Mouse (Mus musculus): ENCODE results near the gene Myo1e. TPM values are rescaled to one million over a fixed set of nuclear protein-coding genes. Genes with fewer than 3 reads are reported as not detected.
A peak's percentile ranks its signal among the peaks of the same experiment; 100 is the strongest.

Myo1e gene
- polyA plus RNA-seq, 2 experiments = 1.1 to 1.8 TPM

DNA sequence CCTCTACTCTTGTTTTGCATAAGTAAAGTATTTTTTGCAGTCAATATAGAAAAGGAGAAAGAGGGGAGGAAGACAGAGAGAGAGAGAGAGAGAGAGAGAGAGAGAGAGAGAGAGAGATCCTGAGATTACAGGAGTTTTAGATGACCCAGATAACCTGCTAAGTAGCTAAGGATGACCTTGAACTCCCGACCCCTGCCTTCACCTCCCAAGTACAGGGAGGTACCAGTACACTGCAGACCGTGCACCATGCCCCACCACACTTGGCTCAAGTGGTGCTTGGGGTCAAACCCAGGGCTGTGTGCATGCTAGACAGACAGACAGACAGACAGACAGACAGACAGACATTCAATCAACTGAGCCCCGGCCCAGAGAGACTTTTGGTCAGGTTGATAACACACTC lies 69.9 kb downstream of the Myo1e start:
- Histone ChIP-seq H3K27ac (peak overlapping the region; percentile 13), H3K4me3 (ENCODE audit: insufficient read depth in 1 of 2, low read depth in 2 of 2, low read length in 2 of 2) (no peak overlapping the region), H3K36me3 (replicated peaks; ENCODE audit: control insufficient read depth, insufficient read depth, low read depth) (no peaks in the 10 kb centered on the region), H3K9me3 (ENCODE audit: control insufficient read depth, low read length) (no peaks in the 10 kb centered on the region), H3K4me2 (ENCODE audit: low read depth) (peak overlapping the region; percentile 23), H3K4me1 (replicated peaks; ENCODE audit: control insufficient read depth in 2 of 2, insufficient read depth in 2 of 2, low read length in 1 of 2) (peaks cover 0 to 9% of the 10 kb centered on the region in 2 experiments; a peak in 1 of 4 replicates), H3K9ac (replicated peaks) (no peak overlapping the region), H3K27me3 (ENCODE audit: control insufficient read depth, insufficient read depth, low read length) (no peaks in the 10 kb centered on the region)
- 31% methylated on average over 3 of the region's 3 CpGs for WGBS (ENCODE audit: insufficient replicate concordance)
- TF ChIP-seq CTCF (IDR thresholded peaks at IDR 0.05; ENCODE audit: low read depth) = no peak
- no peak for TF ChIP-seq EP300 (IDR thresholded peaks at IDR 0.05; ENCODE audit: low read depth)
- ATAC-seq (ENCODE audit: insufficient read depth) (no peak), DNase-seq (ENCODE audit: low read depth in 3 of 3, low spot score in 3 of 3) (no peak)

DNA sequence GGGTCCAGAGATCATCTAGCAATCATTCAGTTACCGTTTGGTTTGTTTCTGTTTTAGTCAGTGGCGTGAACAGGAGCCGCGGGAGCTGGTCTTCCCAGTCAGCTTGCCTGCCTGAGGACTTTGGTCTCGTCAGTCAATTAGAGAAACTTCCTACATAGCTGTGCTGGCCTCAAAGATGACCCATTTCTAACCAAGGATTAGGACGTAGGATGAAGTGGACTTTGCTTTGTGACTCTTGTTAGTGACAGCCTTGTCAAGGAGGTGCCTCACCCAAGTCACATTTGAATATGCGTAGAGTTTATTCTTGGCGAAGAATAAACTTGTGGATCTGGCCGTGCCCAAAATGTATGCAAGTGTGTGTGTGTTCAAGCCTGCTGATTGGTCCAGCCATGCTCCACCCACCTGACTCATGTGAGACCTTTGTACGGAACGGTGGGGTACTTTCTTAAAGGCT lies 70.4 kb downstream of the Myo1e start:
- TF ChIP-seq CTCF (IDR thresholded peaks at IDR 0.05; ENCODE audit: low read depth) = no peak
- TF ChIP-seq EP300 (IDR thresholded peaks at IDR 0.05; ENCODE audit: low read depth) = no peak
- Histone ChIP-seq H3K27me3 (ENCODE audit: control insufficient read depth, insufficient read depth, low read length) (no peaks in the 10 kb centered on the region), H3K36me3 (replicated peaks; ENCODE audit: control insufficient read depth, insufficient read depth, low read depth) (no peaks in the 10 kb centered on the region), H3K4me2 (ENCODE audit: low read depth) (peak overlapping the region; percentile 23), H3K9ac (replicated peaks) (no peak overlapping the region), H3K27ac (peak overlapping the region; percentile 13; the same call in 1 of the 2 replicates), H3K4me1 (replicated peaks; ENCODE audit: control insufficient read depth in 2 of 2, insufficient read depth in 2 of 2, low read length in 1 of 2) (peaks cover 0 to 9% of the 10 kb centered on the region in 2 experiments; a peak in 1 of 4 replicates), H3K4me3 (ENCODE audit: insufficient read depth in 1 of 2, low read depth in 2 of 2, low read length in 2 of 2) (no peak overlapping the region), H3K9me3 (ENCODE audit: control insufficient read depth, low read length) (no peaks in the 10 kb centered on the region)
- 54% methylated on average over 11 of the region's 11 CpGs for WGBS (ENCODE audit: insufficient replicate concordance)
- DNase-seq (ENCODE audit: low read depth in 3 of 3, low spot score in 3 of 3) (no peak), ATAC-seq (ENCODE audit: insufficient read depth) (no peak)

GRCm38 (mm10) chr9:70281407-70281806 lies 74.3 kb downstream of the Myo1e start:
- ATAC-seq (ENCODE audit: insufficient read depth) = no peak
- Histone ChIP-seq H3K4me1 (replicated peaks; ENCODE audit: control insufficient read depth in 2 of 2, insufficient read depth in 2 of 2, low read length in 1 of 2) (peaks cover 0 to 9% of the 10 kb centered on the region in 2 experiments; a peak in 1 of 4 replicates), H3K36me3 (replicated peaks; ENCODE audit: control insufficient read depth, insufficient read depth, low read depth) (no peaks in the 10 kb centered on the region), H3K4me2 (ENCODE audit: low read depth) (no peak overlapping the region), H3K9me3 (ENCODE audit: control insufficient read depth, low read length) (no peaks in the 10 kb centered on the region), H3K27ac (no peak overlapping the region), H3K9ac (replicated peaks) (no peak overlapping the region), H3K4me3 (ENCODE audit: insufficient read depth in 1 of 2, low read depth in 2 of 2, low read length in 2 of 2) (no peak overlapping the region), H3K27me3 (ENCODE audit: control insufficient read depth, insufficient read depth, low read length) (no peaks in the 10 kb centered on the region)
- WGBS (ENCODE audit: insufficient replicate concordance) = 76% methylated on average over 8 of the region's 8 CpGs
- no peak for TF ChIP-seq EP300 (IDR thresholded peaks at IDR 0.05; ENCODE audit: low read depth)
- TF ChIP-seq CTCF (IDR thresholded peaks at IDR 0.05; ENCODE audit: low read depth) = no peak
- DNase-seq (ENCODE audit: low read depth in 3 of 3, low spot score in 3 of 3) = no peak

- Histone ChIP-seq H3K4me2 (ENCODE audit: low read depth) (no peak overlapping the region), H3K27ac (no peak overlapping the region), H3K4me1 (replicated peaks; ENCODE audit: control insufficient read depth in 2 of 2, insufficient read depth in 2 of 2, low read length in 1 of 2) (peaks cover 0 to 9% of the 10 kb centered on the region in 2 experiments; a peak in 1 of 4 replicates), H3K9ac (replicated peaks) (no peak overlapping the region), H3K9me3 (ENCODE audit: control insufficient read depth, low read length) (no peaks in the 10 kb centered on the region), H3K36me3 (replicated peaks; ENCODE audit: control insufficient read depth, insufficient read depth, low read depth) (no peaks in the 10 kb centered on the region), H3K27me3 (ENCODE audit: control insufficient read depth, insufficient read depth, low read length) (no peaks in the 10 kb centered on the region), H3K4me3 (ENCODE audit: insufficient read depth in 1 of 2, low read depth in 2 of 2, low read length in 2 of 2) (no peak overlapping the region)
- DNase-seq (ENCODE audit: low read depth in 3 of 3, low spot score in 3 of 3) (no peak), ATAC-seq (ENCODE audit: insufficient read depth) (no peak)
- WGBS (ENCODE audit: insufficient replicate concordance) = 52% methylated on average over 6 of the region's 8 CpGs
- TF ChIP-seq EP300 (IDR thresholded peaks at IDR 0.05; ENCODE audit: low read depth) (no peak), CTCF (IDR thresholded peaks at IDR 0.05; ENCODE audit: low read depth) (no peak)
These were observed 75.0 kb downstream of the Myo1e start for GRCm38 (mm10) chr9:70282107-70282506.

GRCm38 (mm10) chr9:70283151-70283550 lies 76.0 kb downstream of the Myo1e start:
- no peaks in the 10 kb centered on the region for H3K27me3 ChIP-seq (ENCODE audit: control insufficient read depth, insufficient read depth, low read length)
- H3K27ac ChIP-seq = no peak overlapping the region
- peaks cover 0 to 3% of the 10 kb centered on the region in 2 experiments; a peak in 1 of 4 replicates for H3K4me1 ChIP-seq (replicated peaks; ENCODE audit: control insufficient read depth in 2 of 2, insufficient read depth in 2 of 2, low read length in 1 of 2)
- WGBS (ENCODE audit: insufficient replicate concordance) = 67% methylated on average over 4 of the region's 4 CpGs
- no peaks in the 10 kb centered on the region for H3K36me3 ChIP-seq (replicated peaks; ENCODE audit: control insufficient read depth, insufficient read depth, low read depth)
- H3K4me2 ChIP-seq (ENCODE audit: low read depth) = no peak overlapping the region
- H3K9me3 ChIP-seq (ENCODE audit: control insufficient read depth, low read length) = no peaks in the 10 kb centered on the region
- H3K4me3 ChIP-seq (ENCODE audit: insufficient read depth in 1 of 2, low read depth in 2 of 2, low read length in 2 of 2) = no peak overlapping the region
- DNase-seq (ENCODE audit: low read depth in 3 of 3, low spot score in 3 of 3) = no peak
- ATAC-seq (ENCODE audit: insufficient read depth) = no peak
- H3K9ac ChIP-seq (replicated peaks) = no peak overlapping the region
- no peak for TF ChIP-seq CTCF (IDR thresholded peaks at IDR 0.05; ENCODE audit: low read depth)
- TF ChIP-seq EP300 (IDR thresholded peaks at IDR 0.05; ENCODE audit: low read depth) = no peak
